Mouse (Mus musculus) gastrocnemius, adult 2 months (tissue): Measurements from ENCODE around the gene Ptprcap. TPM values are rescaled to one million over a fixed set of nuclear protein-coding genes. Genes with fewer than 3 reads are reported as not detected.
A peak's percentile ranks its signal among the peaks of the same experiment; 100 is the strongest.

Experiments used
- DNase-seq: peaks from one replicate; pipeline ENCODE4 v3.0.0; 2022
- H3K27ac ChIP-seq: fragments of 200-600 bp; 2 replicates; pipeline ENCODE4 v1.8.1; 2022; ENCODE audit warnings: mild to moderate bottlenecking
- H3K4me3 ChIP-seq: fragments of 200-600 bp; 2 replicates; pipeline ENCODE4 v1.8.1; 2022; ENCODE audit warnings: mild to moderate bottlenecking, moderate library complexity
- CTCF ChIP-seq: fragments of 200-600 bp; IDR thresholded peaks from 2 replicates; pipeline ENCODE4 v1.8.1; 2022; ENCODE audit warnings: antibody characterized with exemption, mild to moderate bottlenecking, moderate library complexity
- intact Hi-C: fragments of 180-260 bp; cut with DNase I; formaldehyde crosslinking; loops from one replicate; pipeline ENCODE4 v1.15.1; 2025
- total RNA-seq, 2 experiments: library from RNA; stranded (reverse); gene quantifications; 2 replicates each; pipeline ENCODE4 v1.2.3; 2021

The Ptprcap gene
- total RNA-seq, 2 experiments from 2014 or later, result 0.43 TPM; not detected in 1

DNA sequence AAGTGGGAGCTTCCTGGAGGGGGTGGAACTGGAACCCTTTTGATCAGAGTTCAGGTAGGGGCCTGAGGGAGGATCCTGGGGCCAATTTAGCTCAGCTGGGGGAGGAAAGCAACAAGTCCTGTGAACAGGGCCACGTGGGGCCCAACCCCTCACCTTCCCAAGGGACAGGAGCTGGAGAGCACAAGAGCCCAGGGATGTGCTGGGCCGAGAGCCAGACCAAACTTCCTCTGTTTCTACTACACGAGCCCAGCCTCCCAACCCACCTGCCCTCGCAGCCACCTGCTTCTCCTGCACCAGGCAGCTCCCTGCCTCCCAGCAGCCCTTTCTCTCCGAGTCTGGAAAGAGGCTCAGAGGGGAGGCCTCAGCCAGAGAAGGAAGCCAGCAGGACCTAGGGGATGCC is 43.1 kb downstream of the Ptprcap start:
- DNase-seq, result peak; percentile 46
- H3K27ac ChIP-seq, result no peak overlapping the region
- intact Hi-C loops, result no loop called here
- no peak for TF ChIP-seq CTCF
- no peak overlapping the region for H3K4me3 ChIP-seq

GRCm38 (mm10) chr19:4197180-4197579 is 43.8 kb downstream of the Ptprcap start:
- DNase-seq, result no peak
- no peak for TF ChIP-seq CTCF
- no peak overlapping the region for H3K27ac ChIP-seq
- intact Hi-C loops, result no loop called here
- no peak overlapping the region for H3K4me3 ChIP-seq

- no peak for TF ChIP-seq CTCF
- peak within 1 kb of the TSS; percentile 83 for H3K4me3 ChIP-seq
- intact Hi-C loops, result no loop called here
Observed at GRCm38 (mm10) chr19:4201291-4201909, 48.0 kb downstream of the Ptprcap start, which contains the start of gene Rad9a. Gene Rad9a, minus strand, starts transcription at chr19:4201662.

DNA sequence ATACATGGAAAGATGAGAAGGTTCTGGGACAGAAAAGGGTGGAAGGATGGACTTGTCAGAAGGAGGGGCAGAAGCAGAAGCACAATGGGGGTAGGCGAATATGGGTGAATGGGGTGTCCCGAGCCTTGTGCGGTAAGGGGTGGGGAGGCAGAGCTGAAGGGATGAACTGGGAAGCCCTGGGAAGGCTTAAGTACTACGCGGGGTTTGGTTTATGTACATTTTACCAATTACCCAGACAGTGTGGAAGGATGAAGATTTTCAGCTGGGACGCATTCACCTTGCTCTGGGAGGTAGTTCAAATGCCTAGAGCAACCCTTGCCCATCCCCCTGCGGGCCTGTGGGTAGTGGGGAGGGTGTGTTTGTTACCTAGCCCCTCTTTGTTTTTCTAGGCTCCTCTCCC is 48.7 kb downstream of the Ptprcap start:
- no peak for DNase-seq
- peak overlapping the region; percentile 83 for H3K4me3 ChIP-seq
- peak overlapping the region; percentile 92 for H3K27ac ChIP-seq
- TF ChIP-seq CTCF, result no peak
- intact Hi-C loops, result no loop called here

More at GRCm38 (mm10) chr19:4201291-4201909, 48.0 kb downstream of the Ptprcap start, which contains the start of gene Rad9a:
- peak; percentile 97 for DNase-seq
- H3K27ac ChIP-seq, result peak within 1 kb of the TSS; percentile 92

GRCm38 (mm10) chr19:4203148-4203547 is 49.7 kb downstream of the Ptprcap start:
- TF ChIP-seq CTCF, result peak; percentile 6; the same call in 1 of the 2 replicates
- H3K4me3 ChIP-seq, result no peak overlapping the region
- intact Hi-C loops, result no loop called here
- H3K27ac ChIP-seq, result peak overlapping the region; percentile 9; the same call in 1 of the 2 replicates
- DNase-seq, result no peak

GRCm38 (mm10) chr19:4203604-4204326 is 50.4 kb downstream of the Ptprcap start:
- Histone ChIP-seq H3K27ac (peak overlapping the region; percentile 2; the same call in 1 of the 2 replicates), H3K4me3 (no peak overlapping the region)
- DNase-seq, result no peak
- intact Hi-C loops, result no loop called here
- no peak for TF ChIP-seq CTCF

- H3K4me3 ChIP-seq, result no peak overlapping the region
- no peak for DNase-seq
- TF ChIP-seq CTCF, result no peak
- no peak overlapping the region for H3K27ac ChIP-seq
- intact Hi-C loops, result no loop called here
Observed at GRCm38 (mm10) chr19:4204889-4205288, 51.5 kb downstream of the Ptprcap start.

Other genes starting within 250 kb of the Ptprcap start
- gene Tcirg1, start 246.5 kb upstream of the Ptprcap start, total RNA-seq, result 1 to 10 TPM; 5.1 to 5.8 TPM
- gene Ndufs8, start 240.8 kb upstream of the Ptprcap start, total RNA-seq, result 100 to 1,000 TPM; 211 to 334 TPM
- gene Aldh3b1, start 223.8 kb upstream of the Ptprcap start, total RNA-seq, result under 1 TPM; 0.77 to 0.98 TPM
- 1 to 10 TPM; 3.6 to 6.4 TPM for gene Unc93b1, start 218.4 kb upstream of the Ptprcap start, total RNA-seq
- gene Aldh3b3, start 195.0 kb upstream of the Ptprcap start, total RNA-seq, result not detected
- under 1 TPM; 0.11 to 0.15 TPM for gene Aldh3b2, start 181.3 kb upstream of the Ptprcap start, total RNA-seq
- 1 to 10 TPM; 1.7 to 2.6 TPM for gene Acy3, start 167.0 kb upstream of the Ptprcap start, total RNA-seq
- gene Tbx10, start 160.9 kb upstream of the Ptprcap start, total RNA-seq, result not detected
- gene Nudt8, start 153.0 kb upstream of the Ptprcap start, total RNA-seq, result 10 to 100 TPM; 19.2 to 31.9 TPM
- under 1 TPM; 0.33 to 0.56 TPM for gene Gm49405, start 153.0 kb upstream of the Ptprcap start, total RNA-seq
- 1 to 10 TPM in 1 of 2 experiments, under 1 TPM in 1; 0.56 to 2.6 TPM for gene Doc2g, start 150.3 kb upstream of the Ptprcap start, total RNA-seq
- gene Ndufv1, start 140.8 kb upstream of the Ptprcap start, total RNA-seq, result 100 to 1,000 TPM; 399 to 553 TPM
- gene Gstp1, start 115.6 kb upstream of the Ptprcap start, total RNA-seq, result 100 to 1,000 TPM; 386 to 408 TPM
- 100 to 1,000 TPM; 169 to 183 TPM for gene Gstp2, start 107.6 kb upstream of the Ptprcap start, total RNA-seq
- not detected for gene Gstp3, start 94.0 kb upstream of the Ptprcap start, total RNA-seq
- not detected for gene Cabp2, start 72.0 kb upstream of the Ptprcap start, total RNA-seq
- 10 to 100 TPM; 17.9 to 22.4 TPM for gene Cdk2ap2, start 56.4 kb upstream of the Ptprcap start, total RNA-seq
- 1 to 10 TPM; 2.3 to 2.5 TPM for gene Pitpnm1, start 53.6 kb upstream of the Ptprcap start, total RNA-seq
- 10 to 100 TPM; 69.9 to 71.8 TPM for gene Aip, start 27.7 kb upstream of the Ptprcap start, total RNA-seq
- gene Gpr152, start 13.8 kb upstream of the Ptprcap start, total RNA-seq, result not detected
- not detected for gene Cabp4, start 9.6 kb upstream of the Ptprcap start, total RNA-seq
- gene Coro1b, start 5.0 kb upstream of the Ptprcap start, total RNA-seq, result 10 to 100 TPM in 1 of 2 experiments, 1 to 10 TPM in 1; 9.8 to 14.7 TPM
- gene Rps6kb2, start 9.8 kb downstream of the Ptprcap start, total RNA-seq, result 10 to 100 TPM; 24.8 to 27.8 TPM
- gene Carns1, start 21.9 kb downstream of the Ptprcap start, total RNA-seq, result 10 to 100 TPM; 23.1 to 25.9 TPM
- 1 to 10 TPM; 6.7 to 6.8 TPM for gene Tbc1d10c, start 37.7 kb downstream of the Ptprcap start, total RNA-seq
- 100 to 1,000 TPM; 201 to 214 TPM for gene Ppp1ca, start 38.5 kb downstream of the Ptprcap start, total RNA-seq
- 1 to 10 TPM; 2.8 to 3.4 TPM for gene Rad9a, start 48.1 kb downstream of the Ptprcap start, total RNA-seq
- under 1 TPM; 0.38 to 0.89 TPM for gene Clcf1, start 60.6 kb downstream of the Ptprcap start, total RNA-seq
- not detected for gene AC109138.7, start 60.8 kb downstream of the Ptprcap start, total RNA-seq
- 10 to 100 TPM; 13.6 to 16.4 TPM for gene Pold4, start 78.3 kb downstream of the Ptprcap start, total RNA-seq
- gene Ssh3, start 115.6 kb downstream of the Ptprcap start, total RNA-seq, result 1 to 10 TPM; 3.3 to 3.9 TPM
- under 1 TPM; 0.45 to 0.64 TPM for gene Ankrd13d, start 129.5 kb downstream of the Ptprcap start, total RNA-seq
- gene Grk2, start 152.6 kb downstream of the Ptprcap start, total RNA-seq, result 10 to 100 TPM; 56.6 to 61.2 TPM
- gene Kdm2a, start 244.7 kb downstream of the Ptprcap start, total RNA-seq, result 10 to 100 TPM; 39.1 to 39.7 TPM